ENCODE assay signal across 8 mouse cellular contexts in the genomic region with DNA sequence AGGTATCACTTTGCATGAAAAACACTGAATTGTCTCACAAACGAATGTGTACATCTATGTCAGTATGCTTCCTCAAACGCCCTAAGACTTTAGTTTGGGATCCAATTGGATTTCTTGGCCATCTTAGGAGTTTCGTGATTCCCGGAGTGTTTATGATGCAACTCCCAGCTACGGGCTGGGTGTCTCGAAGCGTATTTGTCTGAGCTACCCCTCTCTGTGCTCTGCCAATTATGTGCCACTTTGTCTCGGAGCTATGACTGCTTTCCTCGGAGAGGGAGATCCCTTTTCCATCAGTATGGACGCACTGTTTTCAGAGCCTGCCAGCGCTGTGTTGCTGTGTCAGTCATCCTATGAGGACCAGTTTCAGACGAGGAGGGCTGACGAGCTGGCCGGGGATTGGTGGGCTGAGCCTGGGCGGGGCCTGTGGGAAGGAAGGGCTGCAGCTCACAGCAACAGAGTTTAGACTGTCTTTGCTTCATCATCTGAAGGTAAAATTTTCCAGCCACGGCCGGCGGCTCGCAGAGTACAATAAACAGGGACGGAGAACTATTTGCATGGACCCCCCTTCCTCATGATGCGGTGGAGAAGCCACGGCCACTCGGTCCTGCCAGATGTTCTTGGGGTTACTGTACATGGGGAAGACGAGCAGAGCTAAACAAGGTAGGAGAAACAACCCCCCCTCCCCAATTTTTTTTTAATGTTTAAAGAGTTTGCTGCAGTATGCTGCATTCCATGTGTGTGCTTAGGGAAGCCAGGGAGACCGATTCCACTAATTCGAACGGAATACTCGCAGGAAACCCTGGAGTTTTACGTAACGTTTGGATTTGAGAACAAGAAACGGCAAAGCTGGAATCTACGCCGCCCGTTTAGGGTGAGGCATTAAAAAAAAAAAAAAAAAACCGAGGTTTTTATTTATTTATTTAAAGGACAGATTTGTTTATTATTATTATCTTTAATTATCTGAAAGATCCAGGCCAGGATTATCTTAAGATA. TPM values are rescaled to one million over a fixed set of nuclear protein-coding genes. Genes with fewer than 3 reads are reported as not detected.
DNase-seq lines count a peak whose midpoint lies in the region; ATAC-seq lines count a peak whose summit lies in the region.

A gene (plus strand): TSS at position 424 of the 993 bp plus-strand sequence.

- peak within 1 kb of the TSS; percentile 92 for H3K27ac ChIP-seq in hindbrain, embryonic 15.5 days (replicated peaks)
- H3K27ac ChIP-seq in macrophage, result peak within 1 kb of the TSS; percentile 96

- peak within 1 kb of the TSS; percentile 75 for H3K4me3 ChIP-seq in hindbrain, embryonic 15.5 days
- peak within 1 kb of the TSS; percentile 90 for H3K4me3 ChIP-seq in macrophage (ENCODE audit: inconsistent target)

- peak within 1 kb of the TSS; percentile 63 for H3K4me2 ChIP-seq in hindbrain, embryonic 15.5 days

- H3K4me1 ChIP-seq in hindbrain, embryonic 15.5 days (replicated peaks), result peaks cover 48% of the 10 kb centered on the region

- H3K36me3 ChIP-seq in hindbrain, embryonic 15.5 days, result no peaks in the 10 kb centered on the region
- no peaks in the 10 kb centered on the region for H3K36me3 ChIP-seq in macrophage (ENCODE audit: inconsistent target)

- H3K9ac ChIP-seq in hindbrain, embryonic 15.5 days, result peak within 1 kb of the TSS; percentile 58

- H3K9me3 ChIP-seq in hindbrain, embryonic 15.5 days, result no peaks in the 10 kb centered on the region

- peak; percentile 94 for DNase-seq in T-cell, adult 2 months (ENCODE audit: low spot score)
- peak; percentile 94 to 96 for DNase-seq in cerebellum, postnatal 36 days
- peak; percentile 96 for DNase-seq in frontal cortex, postnatal 36 days (ENCODE audit: low spot score in 2 of 2)
- peak; percentile 96 for DNase-seq in left cerebral cortex, adult 18-20 months (ENCODE audit: low spot score in 2 of 2)
- DNase-seq in right cerebral cortex, adult 18-20 months, result peak; percentile 98
- peak; percentile 81 for DNase-seq in urinary bladder, postnatal 10 days (ENCODE audit: low spot score)

- ATAC-seq in hindbrain, embryonic 15.5 days (ENCODE audit: low FRiP score, low read depth), result peak; percentile 99

- peaks cover 42% of the 10 kb centered on the region for H3K79me2 ChIP-seq in macrophage (ENCODE audit: inconsistent target)

- under 1% methylated on average over 35 of the region's 35 CpGs for WGBS in hindbrain, embryonic 15.5 days
- WGBS in macrophage (ENCODE audit: missing documents), result 1% methylated on average over 35 of the region's 35 CpGs

- no peaks in the 10 kb centered on the region for H3K27me3 ChIP-seq in hindbrain, embryonic 15.5 days

RNA-seq across cellular contexts. Expression of the gene that starts here (rescaled TPM):
- 25.5 and 26.4 TPM in 2 replicates for polyA plus RNA-seq in hindbrain, embryonic 15.5 days (2015; fragmentation: Nextera tagmentation; extraction: Ambion mirVana)
- 100 to 1,000 TPM; 241 to 268 TPM for total RNA-seq in left cerebral cortex, adult 18-20 months (2021)
- 100 to 1,000 TPM; 179 to 628 (median 294) TPM for total RNA-seq in macrophage (2018; cell fraction: chromatin; rRNA removed)
- total RNA-seq in macrophage (2018; cell fraction: cytosol; rRNA removed), result 100 to 1,000 TPM; 120 to 196 (median 154) TPM
- 100 to 1,000 TPM; 223 to 633 (median 331) TPM for total RNA-seq in macrophage (2018; cell fraction: nucleus; rRNA removed)
- polyA plus RNA-seq in macrophage (2018), result 79.5 to 126 TPM (median 95.4 TPM) in 3 replicates

Comparison
In these comparisons a context has a peak if more than half of its experiments do, and no peak if none do; other contexts are left out.
1. Peak in every context shown above with its lines: DNase-seq, ATAC-seq, H3K4me3 ChIP-seq and H3K27ac ChIP-seq.